Mouse (Mus musculus): Measurements from ENCODE around the gene Wdr27.
"Not testable (repeated sequence)": the region's sequence is repeated elsewhere in the genome, so short reads cannot be mapped to it uniquely, and the experiment has no call there.

DNA sequence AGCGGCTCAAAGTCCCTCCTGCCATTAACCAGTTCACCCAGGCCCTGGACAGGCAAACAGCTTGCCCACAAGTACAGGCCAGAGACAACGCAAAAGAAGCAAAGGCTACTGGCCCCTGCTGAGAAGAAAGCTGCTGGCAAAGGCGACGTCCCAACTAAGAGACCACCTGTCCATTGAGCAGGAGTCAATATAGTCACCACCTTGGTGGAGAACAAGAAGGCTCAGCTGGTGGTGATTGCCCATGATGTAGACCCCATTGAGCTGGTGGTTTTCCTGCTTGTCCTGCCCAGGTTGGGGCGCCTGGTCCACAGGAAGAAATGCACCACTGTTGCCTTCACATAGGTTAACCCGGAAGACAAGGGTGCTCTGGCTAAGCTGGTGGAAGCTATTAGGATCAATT is 777 bp downstream of the Wdr27 start:
- not testable (repeated sequence) for TF ChIP-seq CTCF, EP300 (IDR thresholded peaks at IDR 0.05; ENCODE audit: low read depth)
